In the genomic region with DNA sequence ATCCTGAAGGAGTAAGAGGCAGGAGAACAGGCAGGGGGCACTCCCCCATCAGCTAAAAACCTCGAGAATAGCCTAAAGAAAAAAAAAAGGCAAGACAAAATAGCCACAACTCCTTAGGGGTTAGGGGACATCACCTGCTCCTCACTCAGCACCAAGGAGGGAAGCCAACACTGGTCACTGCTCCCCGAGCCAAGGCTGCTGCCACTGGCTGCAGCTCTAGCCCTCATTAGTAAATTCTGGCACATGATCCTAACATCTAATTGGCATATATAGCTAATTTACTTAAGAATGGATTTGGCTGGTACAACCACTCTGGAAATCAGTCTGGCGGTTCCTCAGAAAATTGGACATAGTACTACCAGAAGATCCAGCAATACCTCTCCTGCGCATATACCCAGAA, we compare ENCODE assay signal across 14 mouse cellular contexts.
"Had no signal": no experiment of that assay in that cellular context is flagged by ENCODE, and none has a peak within 500 bp of the region (broad histone marks: within the 10 kb centered on the region; RNA-seq: fewer than 3 reads in every experiment).

No protein-coding gene starts in this region.

- H3K4me3 ChIP-seq: liver, embryonic 13.5 days; midbrain, embryonic 13.5 days; myocyte; neural tube, embryonic 13.5 days; stomach, embryonic 15.5 days had no signal

- ATAC-seq: midbrain, embryonic 13.5 days had no signal

- DNase-seq: kidney, adult 9 months; kidney, postnatal 14 days; kidney, postnatal 4 days; liver, embryonic 13.5 days; lung, adult 2 months; retina, postnatal 1 day; right cerebral cortex, postnatal 25 days; spleen, adult 18-20 months; thymus, postnatal 25 days had no signal

- H3K27me3 ChIP-seq: liver, embryonic 13.5 days; midbrain, embryonic 13.5 days; neural tube, embryonic 13.5 days; stomach, embryonic 15.5 days had no signal

- H3K9me3 ChIP-seq: liver, embryonic 13.5 days; midbrain, embryonic 13.5 days; neural tube, embryonic 13.5 days; stomach, embryonic 15.5 days had no signal

- H3K9ac ChIP-seq: liver, embryonic 13.5 days; midbrain, embryonic 13.5 days; neural tube, embryonic 13.5 days; stomach, embryonic 15.5 days had no signal

- H3K4me2 ChIP-seq: liver, embryonic 13.5 days; midbrain, embryonic 13.5 days; neural tube, embryonic 13.5 days; stomach, embryonic 15.5 days had no signal

- H3K36me3 ChIP-seq: liver, embryonic 13.5 days; midbrain, embryonic 13.5 days; neural tube, embryonic 13.5 days; stomach, embryonic 15.5 days had no signal

- H3K27ac ChIP-seq: liver, embryonic 13.5 days; macrophage; midbrain, embryonic 13.5 days; neural tube, embryonic 13.5 days; stomach, embryonic 15.5 days had no signal

- H3K4me1 ChIP-seq: liver, embryonic 13.5 days had no signal
